Mouse (Mus musculus) embryonic facial prominence, embryonic 11.5 days (tissue): ENCODE measurements around the gene Cacna1c. TPM values are rescaled to one million over a fixed set of nuclear protein-coding genes. Genes with fewer than 3 reads are reported as not detected.

ENCODE experiments used
- ATAC-seq: fragments of 200-750 bp; cut with Nextera tagmentation; replicated peaks from 2 replicates; pipeline ENCODE4 v1.8.0; 2017; ENCODE audit warnings: low read depth; ENCODE audit not compliant: insufficient number of reproducible peaks, low FRiP score, low TSS enrichment
- DNase-seq: peaks from one replicate; pipeline ENCODE4 v3.0.0-alpha.2; 2015; ENCODE audit warnings: low spot score
- H3K27ac ChIP-seq: fragments of 300-500 bp; sonication (generic); replicated peaks from 2 replicates; pipeline ENCODE4 v1.5.1; 2014; ENCODE audit warnings: mild to moderate bottlenecking, low read depth, low read length, control low read depth
- H3K27me3 ChIP-seq: fragments of 300-500 bp; sonication (generic); 2 replicates; pipeline ENCODE4 v1.6.1; 2014; ENCODE audit warnings: mild to moderate bottlenecking, low read length, moderate library complexity, mixed read lengths; ENCODE audit not compliant: control insufficient read depth, insufficient read depth
- H3K36me3 ChIP-seq: fragments of 300-500 bp; sonication (generic); replicated peaks from 2 replicates; pipeline ENCODE4 v1.6.1; 2014; ENCODE audit warnings: low read depth, mild to moderate bottlenecking, low read length, moderate library complexity, mixed read lengths; ENCODE audit not compliant: control insufficient read depth, insufficient read depth
- H3K4me1 ChIP-seq: fragments of 300-500 bp; sonication (generic); 2 replicates; pipeline ENCODE4 v1.6.1; 2014; ENCODE audit warnings: low read length, mixed read lengths; ENCODE audit not compliant: control insufficient read depth, insufficient read depth
- H3K4me2 ChIP-seq: fragments of 300-500 bp; sonication (generic); 2 replicates; pipeline ENCODE4 v1.6.1; 2014; ENCODE audit warnings: low read depth, mild to moderate bottlenecking, control low read depth, low read length, moderate library complexity
- H3K4me3 ChIP-seq: fragments of 300-500 bp; sonication (generic); 2 replicates; pipeline ENCODE4 v1.5.1; 2014; ENCODE audit warnings: low read depth, low read length, control low read depth
- H3K9ac ChIP-seq: fragments of 300-500 bp; sonication (generic); replicated peaks from 2 replicates; pipeline ENCODE4 v1.6.1; 2014; ENCODE audit warnings: mild to moderate bottlenecking, control low read depth, low read length
- H3K9me3 ChIP-seq: fragments of 300-500 bp; sonication (generic); replicated peaks from 2 replicates; pipeline ENCODE4 v1.6.1; 2016; ENCODE audit warnings: mild to moderate bottlenecking, low read length, inconsistent platforms, mixed read lengths; ENCODE audit not compliant: control insufficient read depth
- WGBS: fragments of 180-500 bp; shearing (Covaris S2); extraction: QIAGEN DNeasy Blood & Tissue Kit; methylation state at CpG from one replicate; pipeline ENCODE4 v1.1.7; 2014; 5-methylcytosine and 5-hydroxymethylcytosine counted together
- polyA plus RNA-seq: library from polyadenylated mRNA; unstranded; fragments of >200 nt; fragmentation: Nextera tagmentation; extraction: Ambion mirVana; gene quantifications from 2 replicates; pipeline ENCODE4 v1.2.1, GENCODE M21; 2014

The Cacna1c gene
- polyA plus RNA-seq, result 4.3 and 4.7 TPM in 2 replicates

- no peak within 1 kb of the TSS for H3K4me2 ChIP-seq
- DNase-seq (no peak), ATAC-seq (no peak)
- no peaks in the 10 kb centered on the region for H3K9me3 ChIP-seq
- H3K36me3 ChIP-seq, result no peaks in the 10 kb centered on the region; the same call in 1 of the 2 replicates
- WGBS, result 83% methylated on average over 17 of the region's 17 CpGs
- no peak within 1 kb of the TSS for H3K27ac ChIP-seq
- no peak within 1 kb of the TSS for H3K9ac ChIP-seq
- H3K27me3 ChIP-seq, result no peaks in the 10 kb centered on the region
- no peaks in the 10 kb centered on the region for H3K4me1 ChIP-seq
- H3K4me3 ChIP-seq, result no peak within 1 kb of the TSS
These were observed at the start of gene Cacna1c for GRCm38 (mm10) chr6:119196382-119197305. Gene Cacna1c, minus strand, starts transcription at chr6:119196418.

- H3K4me2 ChIP-seq, result no peak overlapping the region
- no peak overlapping the region for H3K27ac ChIP-seq
- DNase-seq, result no peak
- H3K36me3 ChIP-seq, result no peaks in the 10 kb centered on the region
- H3K9me3 ChIP-seq, result no peaks in the 10 kb centered on the region
- no peak for ATAC-seq
- no peak overlapping the region for H3K4me3 ChIP-seq
- 46% methylated on average over 21 of the region's 21 CpGs for WGBS
- H3K9ac ChIP-seq, result no peak overlapping the region
- no peaks in the 10 kb centered on the region for H3K27me3 ChIP-seq
- H3K4me1 ChIP-seq, result no peaks in the 10 kb centered on the region; the same call in 1 of the 2 replicates
These were observed 44.9 kb upstream of the Cacna1c start for GRCm38 (mm10) chr6:119240871-119241705.

- no peak overlapping the region for H3K27ac ChIP-seq
- no peaks in the 10 kb centered on the region; the same call in 1 of the 2 replicates for H3K4me1 ChIP-seq
- ATAC-seq, result no peak
- DNase-seq, result no peak
- WGBS, result 84% methylated on average over 7 of the region's 7 CpGs
- no peak overlapping the region for H3K9ac ChIP-seq
- no peak overlapping the region for H3K4me3 ChIP-seq
- H3K36me3 ChIP-seq, result no peaks in the 10 kb centered on the region
- no peaks in the 10 kb centered on the region for H3K27me3 ChIP-seq
- H3K4me2 ChIP-seq, result no peak overlapping the region
- no peaks in the 10 kb centered on the region for H3K9me3 ChIP-seq
These were observed 44.0 kb upstream of the Cacna1c start for GRCm38 (mm10) chr6:119240256-119240655.

- DNase-seq (no peak), ATAC-seq (no peak)
- no peaks in the 10 kb centered on the region; the same call in 1 of the 2 replicates for H3K4me1 ChIP-seq
- no peak overlapping the region for H3K4me2 ChIP-seq
- H3K27ac ChIP-seq, result no peak overlapping the region
- H3K27me3 ChIP-seq, result no peaks in the 10 kb centered on the region
- no peaks in the 10 kb centered on the region for H3K36me3 ChIP-seq
- no peak overlapping the region for H3K9ac ChIP-seq
- WGBS, result 70% methylated on average over 5 of the region's 5 CpGs
- no peak overlapping the region for H3K4me3 ChIP-seq
- H3K9me3 ChIP-seq, result no peaks in the 10 kb centered on the region
These were observed 43.3 kb upstream of the Cacna1c start for GRCm38 (mm10) chr6:119239341-119240005.

GRCm38 (mm10) chr6:119237427-119237989 lies 41.3 kb upstream of the Cacna1c start:
- ATAC-seq, result no peak
- no peak for DNase-seq
- Histone ChIP-seq H3K36me3 (no peaks in the 10 kb centered on the region), H3K4me1 (no peaks in the 10 kb centered on the region; the same call in 1 of the 2 replicates), H3K9me3 (no peaks in the 10 kb centered on the region), H3K9ac (no peak overlapping the region), H3K4me2 (no peak overlapping the region), H3K27ac (no peak overlapping the region), H3K27me3 (no peaks in the 10 kb centered on the region), H3K4me3 (no peak overlapping the region)
- WGBS, result 75% methylated on average over 8 of the region's 8 CpGs

- Histone ChIP-seq H3K4me2 (no peak within 1 kb of the TSS), H3K9me3 (no peaks in the 10 kb centered on the region), H3K36me3 (no peaks in the 10 kb centered on the region), H3K4me1 (no peaks in the 10 kb centered on the region; the same call in 1 of the 2 replicates), H3K27ac (no peak within 1 kb of the TSS), H3K4me3 (no peak within 1 kb of the TSS), H3K9ac (no peak within 1 kb of the TSS), H3K27me3 (no peaks in the 10 kb centered on the region)
- DNase-seq (no peak), ATAC-seq (no peak)
- WGBS, result 54% methylated on average over 1 of the region's 1 CpGs
These were observed 40.0 kb upstream of the Cacna1c start, which contains the start of gene Cacna2d4 for GRCm38 (mm10) chr6:119236241-119236640. Gene Cacna2d4, plus strand, starts transcription at chr6:119236526.

- Histone ChIP-seq H3K4me3 (no peak overlapping the region), H3K4me2 (no peak overlapping the region), H3K9me3 (no peaks in the 10 kb centered on the region), H3K27ac (no peak overlapping the region), H3K27me3 (no peaks in the 10 kb centered on the region), H3K4me1 (no peaks in the 10 kb centered on the region), H3K9ac (no peak overlapping the region), H3K36me3 (no peaks in the 10 kb centered on the region)
- DNase-seq (no peak), ATAC-seq (no peak)
- WGBS, result 79% methylated on average over 5 of the region's 5 CpGs
These were observed 39.2 kb upstream of the Cacna1c start for GRCm38 (mm10) chr6:119235441-119235840.
